Mouse (Mus musculus) erythroblast, adult 5-6 weeks (primary cell): Measurements from ENCODE around the gene Scp2d1. TPM values are rescaled to one million over a fixed set of nuclear protein-coding genes. Genes with fewer than 3 reads are reported as not detected.
"Not testable (repeated sequence)": the region's sequence is repeated elsewhere in the genome, so short reads cannot be mapped to it uniquely, and the experiment has no call there.

Source experiments
- ATAC-seq: replicated peaks from 2 replicates; pipeline ENCODE4 v1.8.0; 2016; ENCODE audit warnings: moderate number of reproducible peaks, mild to moderate bottlenecking, moderate TSS enrichment, inconsistent platforms; ENCODE audit not compliant: poor library complexity, low FRiP score, severe bottlenecking
- total RNA-seq, 2 experiments: library from RNA; stranded (forward) in 1 of 2; stranded (reverse) in 1 of 2; fragments of 150-400 nt in 1 of 2; fragments of 200-764, 138-1000 nt in 1 of 2; gene quantifications; 2 replicates each; pipeline versions ENCODE4 v1.2.3 to v1.2.4; 2015 to 2017; ENCODE audit warnings: low replicate concordance in 2 of 2

Scp2d1 gene
- total RNA-seq (2015; ENCODE audit: low replicate concordance) (not detected in 2 replicates), total RNA-seq (2017; ENCODE audit: low replicate concordance) (not detected in 2 replicates)

DNA sequence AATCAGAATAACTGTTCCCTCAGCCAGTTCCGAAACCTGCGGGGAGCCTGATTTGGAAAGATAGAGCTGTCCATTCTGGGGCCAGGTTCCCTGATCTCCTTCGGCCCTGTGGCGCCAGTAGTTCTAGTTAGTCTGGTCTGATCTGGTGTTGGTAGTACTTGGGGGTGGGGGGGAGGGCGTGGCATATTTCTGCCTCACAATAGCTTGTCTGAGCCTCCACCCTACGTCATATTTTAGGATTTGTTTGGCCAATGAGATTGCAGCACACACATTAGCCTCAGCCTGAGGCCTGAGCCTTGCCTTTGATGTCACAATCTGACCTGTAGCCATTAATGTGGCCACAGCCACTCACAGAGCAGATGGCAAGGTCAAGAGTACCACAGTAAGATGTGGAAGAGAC lies at the start of gene Scp2d1:
Scp2d1 (plus strand) TSS at position 301 of the 400 bp plus-strand sequence.
- ATAC-seq, result not testable (repeated sequence)

DNA sequence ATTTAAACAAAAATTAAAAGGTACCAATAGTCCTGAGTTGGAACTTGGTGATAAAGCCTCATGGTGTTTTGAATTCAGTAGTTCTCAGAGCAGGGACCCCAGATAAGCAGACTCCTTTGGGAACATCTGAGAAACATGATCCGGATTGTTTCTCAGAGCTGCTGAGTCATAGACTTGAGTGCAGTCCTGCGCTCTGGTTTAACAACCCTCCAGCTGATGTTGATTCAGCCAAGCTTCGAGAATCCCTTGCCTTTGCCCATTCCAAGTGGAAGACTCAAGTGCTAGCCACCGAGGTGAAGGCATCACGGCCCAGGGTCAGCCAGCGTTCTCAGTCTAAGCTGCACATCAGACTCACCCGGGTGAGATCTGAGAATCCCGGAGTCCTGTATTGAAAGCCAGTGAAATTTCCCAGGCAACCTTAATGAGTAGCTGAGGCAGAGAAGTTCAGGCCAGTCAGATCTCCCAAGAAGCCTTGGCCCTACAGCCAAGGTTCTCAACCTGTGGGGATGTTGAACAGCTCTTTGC lies 48.8 kb upstream of the Scp2d1 start:
- ATAC-seq, result no peak

DNA sequence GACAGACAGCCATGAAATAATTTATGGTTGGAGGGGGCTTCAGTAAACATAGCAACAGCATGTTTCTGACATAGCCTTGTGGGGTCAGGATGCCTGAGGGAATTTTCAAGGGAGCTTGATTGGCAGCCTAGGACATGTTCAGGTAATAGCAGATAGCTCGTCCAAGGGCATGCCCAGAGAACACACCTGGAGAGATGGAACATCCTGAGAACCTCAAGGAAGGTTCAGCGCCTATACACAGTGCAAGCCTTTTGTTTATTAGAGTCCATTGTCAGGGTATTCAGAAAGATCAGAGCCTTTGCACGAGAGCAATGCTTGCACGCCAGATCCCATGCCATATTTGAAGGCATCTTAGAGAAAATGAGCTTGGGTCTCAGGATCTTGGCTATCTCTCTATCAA lies 47.8 kb upstream of the Scp2d1 start:
- no peak for ATAC-seq

DNA sequence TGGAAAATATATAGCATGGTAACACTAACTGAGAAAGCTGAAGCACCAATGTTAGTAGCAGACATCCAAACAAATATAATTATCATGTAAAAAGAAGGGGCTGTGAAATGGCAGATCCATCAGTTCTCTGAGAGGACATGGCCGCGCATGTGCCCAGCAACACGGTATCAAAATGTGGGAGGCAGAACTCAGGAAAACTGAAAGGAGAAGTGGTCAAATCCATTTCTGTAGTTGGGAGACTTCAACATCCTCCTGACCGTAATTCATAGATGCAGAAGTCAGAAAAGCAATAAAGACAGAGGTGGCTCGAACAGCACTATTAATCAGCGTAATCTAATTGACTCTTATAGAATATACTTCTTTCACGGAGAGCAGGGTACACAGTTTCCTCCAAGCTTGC lies 44.2 kb upstream of the Scp2d1 start:
- no peak for ATAC-seq

DNA sequence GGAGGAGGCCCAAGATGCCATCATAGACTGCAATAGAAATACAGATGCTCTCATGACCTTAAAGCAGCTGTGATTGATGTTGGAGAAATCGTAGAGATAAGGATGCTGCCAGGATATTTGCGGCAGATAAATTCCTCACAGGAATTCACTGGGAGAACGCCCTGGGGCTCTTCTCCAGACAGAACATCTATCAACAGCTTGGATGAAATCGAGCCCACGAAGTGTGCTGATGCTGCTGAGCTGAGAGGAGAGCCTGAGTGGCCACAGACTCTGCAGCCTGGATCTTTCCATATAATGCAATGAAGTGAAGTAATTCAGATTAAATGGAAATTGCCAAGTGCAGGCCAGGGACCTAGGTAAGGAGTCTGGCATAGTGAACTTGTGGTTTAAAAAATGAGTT lies 42.7 kb upstream of the Scp2d1 start:
- ATAC-seq, result no peak

DNA sequence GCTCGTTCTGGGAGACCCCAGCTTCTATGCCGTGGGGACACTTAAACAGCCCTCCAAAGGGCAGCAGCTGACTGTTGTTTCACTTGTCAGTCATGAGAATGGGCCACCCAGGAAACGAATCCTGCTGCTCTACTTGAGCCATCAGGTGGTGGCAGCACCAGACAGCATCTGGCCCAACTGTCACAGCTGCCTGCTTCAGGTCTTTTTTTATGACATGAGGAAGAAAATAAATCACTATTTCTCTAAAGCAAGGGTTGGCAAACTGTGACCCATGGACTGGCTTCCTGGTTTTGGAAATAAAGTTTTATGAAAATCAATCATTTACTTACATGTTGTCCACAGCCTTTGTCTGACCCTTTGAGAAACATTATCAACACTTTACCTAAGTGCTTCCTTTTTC lies 41.6 kb upstream of the Scp2d1 start:
- no peak for ATAC-seq

DNA sequence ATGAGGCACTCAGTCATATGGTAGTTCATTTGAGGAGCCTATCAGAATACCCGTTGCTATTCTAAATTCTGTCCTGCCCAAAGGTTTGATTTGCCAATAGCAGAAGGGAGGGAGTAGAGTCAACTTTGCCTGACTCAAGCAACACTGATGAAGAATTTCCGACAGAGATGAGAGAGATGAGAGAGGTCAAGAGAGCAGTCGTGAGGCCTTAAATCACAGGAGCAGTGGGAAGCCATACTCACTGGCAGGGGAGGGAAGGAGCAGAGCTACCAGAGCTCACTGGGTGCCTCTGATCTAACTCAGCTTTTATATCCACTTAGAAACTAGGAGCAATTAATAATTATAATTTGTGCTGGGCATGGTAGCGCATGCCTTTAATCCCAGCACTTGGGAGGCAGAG lies 41.0 kb upstream of the Scp2d1 start:
- no peak for ATAC-seq

DNA sequence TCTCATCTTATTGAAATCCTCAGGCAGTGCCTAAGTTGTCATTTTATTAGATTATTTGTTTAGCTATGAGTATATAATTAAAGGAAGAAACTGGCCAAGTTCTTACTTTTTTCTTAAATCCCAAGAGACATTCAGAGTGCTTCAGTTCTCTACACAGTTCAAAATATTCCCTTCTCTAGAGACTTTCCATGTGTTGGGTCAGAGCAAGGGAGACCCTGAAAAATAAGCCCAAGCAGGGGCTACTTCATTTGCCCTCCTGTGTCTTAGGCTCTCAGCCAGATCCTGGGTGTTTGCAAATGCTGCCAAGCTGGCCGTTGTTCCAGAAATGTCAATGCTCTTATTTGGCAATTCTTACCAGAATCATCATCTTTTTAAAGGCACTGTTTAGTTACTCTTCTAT lies 40.3 kb upstream of the Scp2d1 start:
- ATAC-seq, result no peak

DNA sequence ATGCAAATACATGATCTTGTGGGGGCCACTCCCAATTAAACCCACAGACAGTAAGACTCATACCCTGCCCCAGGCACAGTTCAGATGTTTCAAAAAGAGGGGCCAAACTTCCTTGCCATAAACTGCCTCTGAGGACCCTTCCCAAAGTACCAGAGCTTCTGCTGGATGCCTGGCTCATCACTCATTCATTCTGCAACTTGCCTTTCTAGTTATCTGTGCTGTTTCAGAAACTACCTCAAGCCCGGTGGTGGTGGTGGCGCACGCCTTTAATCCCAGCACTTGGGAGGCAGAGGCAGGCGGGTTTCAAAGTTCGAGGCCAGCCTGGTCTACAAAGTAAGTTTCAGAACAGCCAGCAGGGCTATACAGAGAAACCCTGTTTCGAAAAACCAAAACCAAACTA lies 39.6 kb upstream of the Scp2d1 start:
- ATAC-seq, result no peak

DNA sequence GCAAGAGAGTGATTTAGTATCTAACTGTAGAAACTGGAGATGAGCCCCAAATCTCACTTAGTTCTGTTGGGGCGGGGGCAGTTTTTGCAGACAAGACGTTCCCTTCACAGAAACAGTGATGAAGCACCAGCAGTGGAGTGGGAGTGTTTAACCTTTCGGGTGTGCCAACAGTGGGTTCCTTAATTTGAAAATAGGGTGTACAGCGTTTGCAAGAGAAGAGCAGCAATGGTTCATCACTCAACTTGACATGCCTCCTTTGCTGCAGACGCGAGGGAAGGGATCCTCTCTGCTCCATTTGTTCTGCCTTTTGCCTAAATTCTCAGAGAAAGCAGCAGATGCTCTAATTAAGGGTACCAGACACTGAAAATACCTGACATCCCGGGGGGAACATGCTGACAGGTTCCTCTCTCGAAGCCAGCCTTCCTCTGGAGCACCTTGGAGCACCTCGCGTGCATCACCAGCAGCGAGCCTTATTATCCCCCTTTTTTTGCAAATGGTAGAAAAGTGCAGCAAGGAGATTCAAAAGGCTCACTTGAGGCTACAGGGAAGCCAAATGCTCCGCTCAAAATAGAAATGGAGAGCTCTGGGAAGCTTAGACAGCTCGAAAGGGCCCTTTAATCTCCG lies 31.7 kb upstream of the Scp2d1 start:
- no peak for ATAC-seq

DNA sequence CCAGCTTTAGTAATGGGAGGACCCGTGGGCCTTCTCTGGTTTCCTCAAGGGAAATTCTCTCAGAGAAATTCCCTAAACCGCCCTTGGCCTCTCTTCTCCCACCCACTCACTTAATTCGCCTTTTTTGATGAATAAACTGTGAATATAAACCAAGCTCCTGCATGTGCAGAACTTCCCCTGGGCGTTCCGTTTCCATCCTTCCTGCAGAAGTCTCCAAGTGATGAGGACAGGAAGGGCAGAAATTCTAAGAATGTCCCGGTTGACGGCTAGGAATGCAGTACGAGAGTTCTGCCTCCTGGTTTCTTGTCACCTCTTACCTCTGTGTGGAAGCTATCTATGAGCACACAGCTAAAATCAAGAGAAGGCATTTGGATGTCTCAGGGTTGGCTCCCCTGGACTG lies 25.9 kb upstream of the Scp2d1 start:
- no peak for ATAC-seq

DNA sequence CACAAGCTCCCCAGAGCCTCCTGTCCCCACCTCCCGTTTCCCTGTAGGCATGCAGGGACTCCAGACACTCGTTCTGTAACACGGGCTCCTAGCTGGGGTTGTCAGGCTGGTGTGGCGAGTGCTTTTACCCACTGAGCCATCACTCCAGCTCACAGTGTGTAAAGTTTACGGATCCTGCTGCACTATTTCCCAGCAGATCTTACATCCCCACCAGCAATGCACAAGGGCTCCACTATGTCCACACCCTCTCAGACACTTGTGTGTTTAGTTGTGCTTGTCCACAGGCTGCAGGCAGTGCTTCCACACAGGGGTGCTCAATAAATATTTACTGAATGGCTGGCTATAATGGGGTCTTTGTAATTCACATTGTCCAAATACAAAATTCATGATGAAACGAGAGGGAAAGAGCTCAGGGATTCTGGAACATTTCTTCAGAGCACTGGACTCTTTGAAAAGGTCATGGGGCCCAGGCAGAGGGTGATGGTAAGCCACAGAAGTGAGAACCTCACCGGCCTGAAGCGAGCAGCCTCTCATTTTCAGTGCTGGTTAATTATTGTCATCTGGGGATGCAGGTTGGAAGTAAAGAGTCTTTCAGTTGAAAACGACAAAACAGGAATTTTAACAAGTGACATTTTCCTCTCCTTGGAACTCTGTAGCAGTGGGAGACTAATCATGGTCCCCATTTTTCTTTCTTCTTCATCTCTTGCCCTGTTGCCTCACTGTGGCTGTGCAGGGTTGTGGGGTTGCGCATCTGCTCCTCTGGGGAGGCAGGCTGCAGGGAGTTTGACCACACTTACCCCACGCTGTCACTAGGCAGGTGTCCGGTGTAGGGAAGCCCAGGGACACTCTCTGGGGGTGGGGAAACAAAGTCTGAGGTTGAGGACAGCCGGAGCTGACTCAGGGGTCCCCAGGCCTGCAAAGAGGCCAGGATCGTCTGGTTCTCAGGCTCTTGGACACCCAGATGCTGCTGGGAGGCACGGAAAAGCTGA lies 15.4 kb upstream of the Scp2d1 start:
- ATAC-seq, result no peak

DNA sequence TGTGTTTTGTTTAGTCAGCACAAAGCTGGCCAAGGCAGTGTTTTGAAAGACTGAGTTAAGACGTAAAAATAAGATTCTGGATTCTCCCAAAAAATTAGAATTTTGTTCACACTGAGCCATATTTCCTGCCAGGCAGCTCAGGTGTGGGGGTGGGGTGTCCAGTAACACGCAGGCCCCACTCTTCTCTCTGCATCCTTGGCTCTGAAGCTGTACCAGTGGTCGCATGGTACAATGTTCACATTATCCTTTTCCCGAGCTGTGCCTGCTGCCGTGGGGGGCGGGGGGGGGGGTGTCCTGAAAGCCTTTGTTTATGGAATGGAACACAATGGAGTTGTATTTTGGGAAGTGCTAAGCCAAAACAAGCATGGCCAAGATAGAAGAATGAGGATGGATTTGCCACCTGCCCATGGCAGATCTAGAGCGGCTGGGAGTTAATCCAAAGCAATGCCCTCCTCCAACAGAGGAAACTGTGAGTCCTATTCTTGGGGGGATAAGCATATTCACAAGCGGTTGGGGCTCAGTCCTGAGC lies 5.1 kb downstream of the Scp2d1 start:
- ATAC-seq, result no peak

DNA sequence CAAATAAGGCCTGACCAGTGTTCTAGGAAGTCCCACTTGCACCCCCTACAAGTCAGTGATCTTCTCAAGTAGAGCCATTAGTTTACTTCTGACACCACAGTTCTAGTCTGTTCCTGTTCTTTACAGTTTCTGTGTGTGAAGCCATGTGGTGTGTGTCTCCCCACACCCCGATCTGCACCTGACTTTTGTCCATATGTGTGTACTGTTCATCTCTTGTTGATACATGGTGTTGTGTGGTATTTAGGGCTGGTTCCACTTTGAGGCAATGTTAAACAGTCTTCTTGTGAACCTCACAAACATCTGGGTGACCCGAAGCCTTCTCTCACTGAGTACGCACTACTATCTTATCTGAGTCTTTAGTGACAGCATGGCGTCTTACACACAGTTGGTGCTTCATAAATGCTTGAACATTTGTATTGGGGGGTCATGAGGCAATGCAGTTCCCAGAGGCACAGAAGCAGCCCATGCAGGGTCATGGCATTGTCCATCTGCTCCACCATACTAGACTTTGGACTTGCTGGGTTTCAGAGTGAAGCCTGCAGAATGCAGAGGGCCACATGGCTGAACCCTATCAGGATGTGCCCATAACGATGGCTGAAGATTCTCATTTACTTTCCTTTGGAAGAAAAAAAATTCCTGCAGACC lies 13.3 kb downstream of the Scp2d1 start:
- no peak for ATAC-seq

DNA sequence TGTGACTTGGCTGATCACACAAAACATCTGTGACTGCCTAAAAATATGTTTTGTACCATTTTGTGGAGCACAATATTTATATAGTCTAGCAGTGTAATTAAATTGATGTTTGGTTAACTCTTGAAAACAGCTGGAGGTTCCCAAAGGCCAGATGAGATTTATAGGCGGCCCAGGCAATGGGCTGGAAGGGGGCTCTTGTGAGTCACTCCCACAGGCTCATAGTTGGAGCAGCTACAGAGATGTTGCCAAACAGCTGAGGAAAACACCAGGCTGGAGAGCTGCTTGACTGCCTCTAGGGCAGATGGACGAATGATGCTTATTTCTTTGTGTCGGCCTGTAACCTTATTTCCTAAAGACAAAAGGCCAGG lies 13.8 kb downstream of the Scp2d1 start:
- ATAC-seq, result no peak

DNA sequence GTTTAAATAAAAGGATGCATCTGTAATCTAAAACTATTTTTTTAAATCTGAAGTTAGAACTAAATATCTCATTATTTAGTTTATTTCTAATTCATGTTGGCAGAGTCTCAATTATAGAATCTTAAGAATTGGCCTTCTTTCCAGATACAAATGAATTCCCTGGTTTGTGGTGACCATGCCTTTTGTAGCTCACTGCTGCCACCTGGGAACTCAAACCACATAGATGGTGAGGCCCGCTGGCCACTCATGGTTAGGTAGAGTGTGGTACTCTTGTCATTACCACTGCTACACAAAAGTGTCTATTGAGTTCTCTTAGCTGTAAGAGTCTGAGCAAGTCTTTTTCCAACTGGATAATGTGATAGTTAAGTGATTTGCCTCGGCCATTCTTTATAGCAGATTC lies 45.4 kb downstream of the Scp2d1 start:
- ATAC-seq, result no peak
